In the genomic region with DNA sequence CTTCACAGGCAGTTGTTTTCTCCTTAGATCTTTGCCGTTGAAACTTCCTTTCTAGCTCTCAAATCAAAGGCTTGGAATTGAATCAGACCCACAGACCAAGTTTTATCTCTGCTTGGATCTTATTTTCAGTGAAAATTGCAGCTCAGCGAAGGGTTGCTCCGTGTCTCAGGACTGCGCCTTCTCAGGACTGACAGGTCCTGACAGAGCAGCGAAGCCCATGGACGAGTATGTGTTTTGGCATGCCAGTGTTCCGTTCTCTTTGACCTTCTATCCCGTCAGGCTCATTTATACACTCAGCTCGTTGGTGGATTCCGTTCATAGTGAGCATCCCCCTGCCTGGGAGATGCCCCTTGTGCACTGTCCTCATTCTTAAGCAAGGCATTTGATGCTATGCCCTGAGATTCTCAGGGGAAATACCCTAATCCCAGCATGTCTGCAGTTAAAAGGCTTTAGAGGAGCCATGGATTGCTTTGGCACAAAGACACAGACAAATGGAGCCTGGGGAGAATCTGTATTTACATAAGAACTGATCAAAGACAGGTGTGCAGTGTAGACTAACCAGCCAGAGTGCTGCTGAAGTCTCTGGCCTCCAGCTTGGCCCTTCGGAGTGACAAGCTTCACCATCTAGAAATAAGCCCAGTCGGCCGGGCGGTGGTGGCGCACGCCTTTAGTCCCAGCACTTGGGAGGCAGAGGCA, we compare ENCODE assay signal across 18 mouse cellular contexts. TPM values are rescaled to one million over a fixed set of nuclear protein-coding genes. Genes with fewer than 3 reads are reported as not detected.
DNase-seq lines count a peak whose midpoint lies in the region; ATAC-seq and TF ChIP-seq lines count a peak whose summit lies in the region.
"Had no signal": no experiment of that assay in that cellular context is flagged by ENCODE, and none has a peak within 500 bp of the region (broad histone marks: within the 10 kb centered on the region; RNA-seq: fewer than 3 reads in every experiment).

No protein-coding gene starts in this region.

- H3K27me3 ChIP-seq in hindbrain, embryonic 13.5 days: no peaks in the 10 kb centered on the region
- H3K27me3 ChIP-seq in hindbrain, embryonic 11.5 days (ENCODE audit: control insufficient read depth, insufficient read depth, low read length): no peaks in the 10 kb centered on the region
- H3K27me3 ChIP-seq: hindbrain, embryonic 15.5 days; intestine, embryonic 15.5 days; liver, embryonic 12.5 days had no signal

- peaks cover 6% of the 10 kb centered on the region; the same call in 1 of the 2 replicates for H3K4me1 ChIP-seq in hindbrain, embryonic 13.5 days (replicated peaks)
- H3K4me1 ChIP-seq in hindbrain, embryonic 11.5 days (replicated peaks; ENCODE audit: control insufficient read depth, insufficient read depth, low read length): no peaks in the 10 kb centered on the region
- H3K4me1 ChIP-seq: hindbrain, embryonic 15.5 days; intestine, embryonic 15.5 days had no signal

- no peak for DNase-seq in hindbrain, embryonic 11.5 days (ENCODE audit: low spot score)
- DNase-seq in R1 (ENCODE audit: low read depth, low spot score): peak; percentile 78
- DNase-seq in brain, embryonic 14.5 days (ENCODE audit: low read depth): peak; percentile 18
- DNase-seq in fat pad, adult 2 months (ENCODE audit: extremely low read depth, low read depth, low spot score): peak; percentile 21
- DNase-seq in testis, postnatal 14 days (ENCODE audit: low spot score): no peak
- no peak for DNase-seq in adrenal gland, postnatal 36 days
- DNase-seq in adrenal gland, adult (ENCODE audit: inconsistent age in 2 of 2, low spot score in 1 of 2): no peak
- DNase-seq: cerebellum, adult 8-10 months; kidney, postnatal 36 days; left cerebral cortex, postnatal 4 days; lung, embryonic 14.5 days; thymus, postnatal 36 days had no signal

- H3K27ac ChIP-seq in hindbrain, embryonic 13.5 days: no peak overlapping the region
- H3K27ac ChIP-seq in hindbrain, embryonic 11.5 days (ENCODE audit: low read depth, low read length): no peak overlapping the region
- H3K27ac ChIP-seq: heart, embryonic 10.5 days; hindbrain, embryonic 15.5 days; intestine, embryonic 15.5 days; liver, embryonic 12.5 days; macrophage had no signal

- peaks cover 19% of the 10 kb centered on the region for H3K36me3 ChIP-seq in hindbrain, embryonic 13.5 days
- no peaks in the 10 kb centered on the region for H3K36me3 ChIP-seq in hindbrain, embryonic 11.5 days (ENCODE audit: control insufficient read depth, insufficient read depth, low read length)

- no peaks in the 10 kb centered on the region for H3K9me3 ChIP-seq in hindbrain, embryonic 13.5 days
- H3K9me3 ChIP-seq in hindbrain, embryonic 11.5 days (ENCODE audit: control insufficient read depth, low read length): no peaks in the 10 kb centered on the region
- H3K9me3 ChIP-seq: heart, embryonic 10.5 days; hindbrain, embryonic 15.5 days; intestine, embryonic 15.5 days had no signal

- no peak overlapping the region for H3K4me2 ChIP-seq in hindbrain, embryonic 13.5 days
- H3K4me2 ChIP-seq in hindbrain, embryonic 11.5 days (replicated peaks; ENCODE audit: low read depth, low read length): no peak overlapping the region
- H3K4me2 ChIP-seq: hindbrain, embryonic 15.5 days; intestine, embryonic 15.5 days; liver, embryonic 12.5 days; lung, embryonic 14.5 days had no signal

- 0 out of 2 replicates have a peak overlapping the region, but pooled peaks have one; percentile 19 for H3K9ac ChIP-seq in hindbrain, embryonic 13.5 days
- H3K9ac ChIP-seq in hindbrain, embryonic 11.5 days (ENCODE audit: low read depth, low read length): no peak overlapping the region
- H3K9ac ChIP-seq: hindbrain, embryonic 15.5 days; intestine, embryonic 15.5 days; liver, embryonic 12.5 days; lung, embryonic 14.5 days had no signal

- TF ChIP-seq POLR2A in brain, embryonic 14.5 days (IDR thresholded peaks at IDR 0.05; ENCODE audit: borderline replicate concordance, extremely low read depth, insufficient read depth, insufficient read length, poor library complexity, severe bottlenecking): no peak

- ATAC-seq in hindbrain, embryonic 13.5 days (ENCODE audit: low FRiP score): no peak
- no peak for ATAC-seq in hindbrain, embryonic 11.5 days (ENCODE audit: low FRiP score)
- ATAC-seq: intestine, embryonic 15.5 days; liver, embryonic 12.5 days had no signal

- 74% methylated on average over 16 of the region's 16 CpGs for WGBS in hindbrain, embryonic 13.5 days
- 73% methylated on average over 16 of the region's 16 CpGs for WGBS in hindbrain, embryonic 11.5 days

- no peak for TF ChIP-seq CTCF in brain, embryonic 14.5 days (IDR thresholded peaks at IDR 0.05; ENCODE audit: borderline replicate concordance, extremely low read depth, insufficient read depth, insufficient read length)

- no peak overlapping the region for H3K4me3 ChIP-seq in hindbrain, embryonic 13.5 days
- no peak overlapping the region for H3K4me3 ChIP-seq in hindbrain, embryonic 11.5 days (ENCODE audit: low read depth, low read length)
- H3K4me3 ChIP-seq: heart, embryonic 10.5 days; hindbrain, embryonic 15.5 days; intestine, embryonic 15.5 days; liver, embryonic 12.5 days had no signal

RNA-seq across cellular contexts. Expression of gene Rps3a1, which starts 23.1 kb away (rescaled TPM):
- polyA plus RNA-seq in hindbrain, embryonic 13.5 days (2015; fragmentation: Nextera tagmentation; extraction: Ambion mirVana): 711 and 729 TPM in 2 replicates
- 1,106 and 1,117 TPM in 2 replicates for polyA plus RNA-seq in hindbrain, embryonic 11.5 days (2014; fragmentation: Nextera tagmentation; extraction: Ambion mirVana)
- polyA plus RNA-seq in brain, embryonic 14.5 days (2012; rRNA removed): 758 and 849 TPM in 2 replicates
- 100 to 1,000 TPM; 819 TPM for total RNA-seq in adrenal gland, postnatal 36 days (2021)

Comparison
In these comparisons a context has a peak if more than half of its experiments do, and no peak if none do; other contexts are left out.
1. DNase-seq: peak in R1 (single experiment), brain, embryonic 14.5 days (single experiment) and fat pad, adult 2 months (single experiment); none in hindbrain, embryonic 11.5 days (single experiment), testis, postnatal 14 days (single experiment), adrenal gland, postnatal 36 days (0 of 2) and adrenal gland, adult (0 of 2).